Mouse (Mus musculus): ENCODE data around the gene Tesmin.

Tesmin gene

DNA sequence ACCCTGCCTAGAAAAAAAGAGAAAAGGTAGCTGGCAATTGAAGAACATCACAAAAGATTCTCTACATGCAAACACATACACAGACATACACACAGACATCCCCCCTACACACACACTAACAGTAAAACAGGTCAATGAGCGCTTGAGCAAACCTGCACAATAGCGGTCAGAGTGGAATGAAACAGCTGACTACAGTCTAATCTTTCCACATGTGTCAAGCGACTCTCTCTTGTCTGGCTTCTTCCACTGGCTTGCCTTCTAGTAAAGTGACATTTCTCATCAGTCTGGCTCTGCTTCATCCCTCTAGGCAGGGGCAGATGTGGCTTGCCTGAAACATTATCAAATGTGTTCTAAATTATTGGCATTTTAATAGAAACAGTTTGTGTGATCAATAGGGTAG is 5.6 kb downstream of the Tesmin start:
- DNase-seq, result no peak

GRCm38 (mm10) chr19:3400057-3400456 is 11.4 kb downstream of the Tesmin start:
- DNase-seq, result no peak

- DNase-seq, result no peak
These were observed 12.8 kb downstream of the Tesmin start for GRCm38 (mm10) chr19:3401504-3401903.

DNA sequence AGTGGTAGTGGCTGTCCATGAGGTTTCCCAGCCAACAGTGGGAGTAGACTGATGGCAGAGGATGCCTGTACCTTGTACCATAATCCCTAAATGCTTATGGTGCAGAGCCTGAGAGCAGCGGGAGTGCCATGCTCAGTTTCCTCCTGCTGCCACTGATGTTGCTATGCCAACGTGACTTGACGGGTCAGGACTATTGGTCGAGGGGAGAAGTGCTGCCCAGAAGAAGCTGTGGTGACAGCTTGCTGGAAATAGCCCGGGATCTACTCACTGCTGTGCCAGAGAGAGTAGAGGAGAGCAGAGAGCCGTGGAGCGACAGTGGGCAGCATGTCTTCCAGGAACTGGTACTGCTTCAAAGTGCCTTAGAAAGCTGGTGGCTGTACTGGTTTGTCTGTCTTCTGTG is 13.3 kb downstream of the Tesmin start:
- DNase-seq, result no peak

DNA sequence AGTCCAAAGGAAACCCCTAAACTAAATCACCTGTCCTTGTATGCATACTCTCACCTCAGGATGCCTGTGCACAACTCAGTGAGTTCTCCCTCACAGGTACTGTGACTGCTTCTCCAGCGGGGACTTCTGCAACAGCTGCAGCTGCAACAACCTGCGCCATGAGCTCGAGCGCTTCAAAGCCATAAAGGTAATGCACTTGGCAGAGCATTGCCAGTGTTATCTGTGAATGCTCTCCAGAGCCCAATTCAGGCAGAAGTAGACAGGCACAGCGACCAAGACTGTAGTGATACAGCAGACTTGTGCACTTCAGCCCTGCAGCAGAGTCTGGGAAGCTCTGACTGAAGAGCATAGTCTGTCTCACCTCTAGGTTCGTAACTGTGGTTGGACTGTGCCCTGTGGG is 13.7 kb downstream of the Tesmin start:
- DNase-seq, result no peak

- no peak for DNase-seq
These were observed 15.4 kb downstream of the Tesmin start for GRCm38 (mm10) chr19:3404030-3404429.

DNA sequence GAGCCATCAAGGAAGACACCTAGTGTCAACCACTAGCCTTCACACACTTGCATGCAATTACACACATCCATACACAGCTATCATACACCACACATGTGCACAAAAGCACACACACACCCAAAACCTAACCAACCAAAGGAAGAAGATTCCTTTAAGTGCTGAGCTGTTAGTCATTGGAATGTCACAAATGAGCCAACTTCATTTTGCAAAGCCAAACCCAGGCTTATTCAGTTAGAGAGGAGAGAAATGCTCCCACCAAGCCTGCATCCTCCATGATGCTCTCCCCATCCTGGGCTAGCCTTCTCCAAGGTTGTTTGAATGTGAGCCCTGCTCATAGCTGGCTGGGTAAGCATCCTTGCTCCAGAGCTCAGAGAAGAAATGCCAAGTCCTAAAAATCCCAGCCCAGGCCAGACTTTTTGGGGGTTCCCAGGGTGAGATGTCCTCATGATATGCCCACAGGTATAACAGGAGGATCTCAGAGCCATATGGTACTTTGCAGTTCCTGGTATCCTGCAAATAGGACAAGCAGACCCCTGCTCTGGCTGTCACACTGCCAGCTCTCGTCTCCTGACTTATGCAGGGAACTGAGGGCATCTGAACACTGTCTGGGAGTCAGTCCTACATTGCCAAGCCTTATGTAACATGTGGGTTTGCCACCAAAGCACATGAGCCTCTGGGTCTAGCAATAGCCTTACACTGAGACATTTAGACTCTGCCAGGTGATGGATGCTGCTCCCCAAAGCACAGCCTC is 17.0 kb downstream of the Tesmin start:
- DNase-seq, result no peak

DNA sequence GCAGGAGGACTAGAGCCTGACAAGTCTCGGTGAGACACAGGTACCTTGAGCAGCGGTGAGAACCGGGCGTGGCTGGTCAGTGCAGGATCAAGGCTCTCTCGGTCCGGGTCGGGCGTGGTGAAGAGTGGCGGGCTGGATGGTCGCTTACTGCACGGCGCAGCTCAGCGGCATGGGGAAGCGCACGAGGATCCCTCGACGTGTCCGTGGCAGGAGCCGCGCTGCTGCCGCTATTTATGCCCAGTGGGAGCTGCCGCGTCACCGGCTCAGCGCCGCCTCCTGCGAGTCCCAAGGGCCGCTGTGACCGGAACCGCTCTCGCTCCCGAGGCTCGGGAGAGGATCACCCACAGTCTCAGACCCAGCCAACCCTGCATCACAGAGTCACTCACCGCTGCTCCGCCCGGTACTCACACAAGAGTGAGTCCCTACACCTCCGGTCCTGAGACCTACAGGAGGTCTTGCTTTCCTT is 25.6 kb downstream of the Tesmin start, which contains the start of gene Gal:
Gene Gal (minus strand): TSS at position 277 of the 466 bp plus-strand sequence.
- DNase-seq, result no peak

DNA sequence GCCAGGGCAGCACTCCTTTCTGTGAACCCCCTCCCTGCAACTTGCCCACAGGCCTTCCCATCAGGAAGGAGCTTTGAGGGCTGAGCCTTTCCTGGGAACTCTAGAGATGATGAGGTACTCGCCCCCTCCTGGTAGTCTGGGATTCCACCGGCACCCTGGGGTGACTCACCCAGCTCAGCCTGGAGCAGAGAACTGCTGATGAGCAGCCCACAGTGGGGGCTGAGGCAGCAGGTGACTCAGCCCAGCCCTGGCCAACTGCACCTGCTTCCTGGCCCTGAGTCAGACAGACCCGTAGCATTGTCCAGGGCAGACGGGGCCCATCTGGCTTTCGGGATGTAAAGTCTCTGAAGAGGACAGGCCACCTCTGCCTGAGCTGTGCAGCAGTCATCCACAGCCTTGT is 30.6 kb downstream of the Tesmin start:
- DNase-seq, result no peak

DNA sequence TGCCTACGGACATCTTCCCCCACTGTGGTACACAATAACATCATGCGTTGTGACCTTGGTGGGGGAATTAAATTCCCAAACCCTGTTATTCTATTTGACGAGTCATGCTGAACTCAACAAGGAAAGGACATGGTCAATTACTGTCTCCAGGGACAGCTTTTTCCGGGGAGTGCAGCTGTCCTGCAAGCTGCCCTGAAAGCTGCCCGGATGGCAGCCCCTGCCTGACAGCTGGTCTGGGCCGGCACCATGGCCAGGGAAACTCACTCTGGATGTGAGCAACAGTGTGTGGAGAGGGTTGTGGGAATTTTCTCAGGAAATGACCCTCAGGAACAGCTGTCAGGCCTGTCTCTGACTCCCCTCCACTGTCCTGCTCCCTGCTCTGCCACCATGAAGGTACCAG is 33.8 kb downstream of the Tesmin start:
- no peak for DNase-seq

- DNase-seq, result no peak
These were observed 34.3 kb downstream of the Tesmin start for GRCm38 (mm10) chr19:3422981-3423380.

GRCm38 (mm10) chr19:3424214-3424613 is 35.6 kb downstream of the Tesmin start:
- no peak for DNase-seq

DNA sequence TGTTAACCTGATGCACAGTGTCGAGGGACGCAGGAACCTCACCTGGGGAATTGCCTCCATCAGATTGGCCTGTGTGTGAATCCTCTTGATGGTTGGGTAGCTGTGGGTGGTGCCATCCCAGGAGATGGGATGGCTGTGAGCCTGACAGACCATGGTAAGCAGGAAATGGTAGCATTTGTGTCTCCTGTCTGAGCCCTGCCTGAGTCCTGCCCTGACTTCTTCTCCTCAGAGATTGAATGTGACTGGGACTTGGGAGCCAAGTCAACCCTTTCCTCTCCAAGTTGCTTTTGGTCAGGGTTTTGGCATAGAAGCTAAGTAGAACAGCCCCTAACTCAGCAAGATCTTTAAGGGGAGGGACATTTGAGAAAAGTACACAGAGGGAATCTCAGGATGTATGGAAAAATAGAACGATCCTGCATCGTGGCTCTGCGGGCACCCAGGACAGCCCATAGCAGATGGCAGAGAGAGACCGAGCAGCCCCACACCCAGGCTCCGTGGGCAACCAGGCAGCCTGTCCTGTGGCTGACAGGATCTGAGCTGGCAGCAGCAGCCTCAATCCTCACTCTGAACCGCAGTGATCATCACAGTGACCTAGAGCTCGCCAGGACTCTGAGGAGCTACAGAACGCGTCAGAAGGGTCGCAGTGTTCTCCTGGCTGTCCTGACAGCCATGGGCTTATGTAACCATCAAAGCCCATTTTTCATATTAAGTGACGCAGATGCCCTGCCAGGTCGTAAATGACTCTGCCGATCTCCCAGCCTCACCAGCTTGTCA is 39.6 kb downstream of the Tesmin start:
- DNase-seq, result no peak

DNA sequence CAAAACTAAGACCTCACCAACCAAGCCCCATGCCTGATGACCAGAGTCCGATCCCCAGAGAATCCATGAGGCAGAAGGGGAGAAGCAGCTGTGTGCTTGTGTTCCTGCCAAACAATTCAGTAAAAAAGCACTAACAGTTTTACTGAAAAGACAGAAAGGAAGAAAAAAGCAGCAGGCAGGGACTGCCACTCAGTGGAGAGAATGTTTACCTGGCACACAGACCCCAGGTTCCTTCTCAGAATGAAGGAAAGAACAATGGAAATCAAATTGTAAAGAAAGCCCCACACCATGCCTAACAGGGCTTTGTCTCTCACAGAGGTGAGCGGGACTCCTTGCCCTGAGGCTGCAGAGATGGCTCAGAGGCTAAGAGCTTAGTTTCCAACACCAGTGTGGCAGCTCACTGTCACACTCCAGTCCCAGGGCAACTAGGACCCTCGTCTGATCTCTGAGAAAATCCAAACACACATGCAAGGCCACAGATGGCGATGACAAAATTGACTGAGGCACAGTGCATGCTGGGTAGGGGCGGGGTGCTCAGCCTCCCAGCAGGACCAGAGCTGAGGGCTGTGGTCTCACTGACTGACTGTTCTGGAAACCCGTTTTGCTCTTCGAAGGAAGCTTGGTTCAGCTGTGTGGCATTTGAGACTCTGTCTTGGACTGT is 40.6 kb downstream of the Tesmin start:
- DNase-seq, result no peak

- no peak for DNase-seq
These were observed 42.4 kb downstream of the Tesmin start for GRCm38 (mm10) chr19:3431066-3431465.

GRCm38 (mm10) chr19:3431969-3432368 is 43.3 kb downstream of the Tesmin start:
- DNase-seq, result no peak

DNA sequence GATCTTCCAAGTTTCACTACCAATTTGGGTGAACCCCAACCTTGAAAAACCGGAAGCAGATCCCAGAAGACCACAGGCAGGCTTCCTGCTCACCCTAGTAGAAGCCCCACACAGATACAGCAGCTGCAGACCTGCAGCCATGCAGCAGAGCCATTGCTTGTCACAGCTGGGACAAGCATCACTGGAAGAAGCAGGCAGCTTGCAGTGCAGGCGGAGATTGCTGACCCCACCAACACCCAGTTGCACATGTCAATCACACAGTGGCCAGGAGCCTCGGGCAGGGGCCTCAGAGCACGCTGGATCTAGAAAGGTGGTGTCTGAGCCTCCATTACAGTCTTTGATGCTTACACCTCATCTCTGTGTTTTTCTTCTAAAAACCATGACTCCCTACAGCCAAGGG is 45.5 kb downstream of the Tesmin start:
- no peak for DNase-seq

- no peak for DNase-seq
These were observed 46.0 kb downstream of the Tesmin start for GRCm38 (mm10) chr19:3434641-3435040.

DNA sequence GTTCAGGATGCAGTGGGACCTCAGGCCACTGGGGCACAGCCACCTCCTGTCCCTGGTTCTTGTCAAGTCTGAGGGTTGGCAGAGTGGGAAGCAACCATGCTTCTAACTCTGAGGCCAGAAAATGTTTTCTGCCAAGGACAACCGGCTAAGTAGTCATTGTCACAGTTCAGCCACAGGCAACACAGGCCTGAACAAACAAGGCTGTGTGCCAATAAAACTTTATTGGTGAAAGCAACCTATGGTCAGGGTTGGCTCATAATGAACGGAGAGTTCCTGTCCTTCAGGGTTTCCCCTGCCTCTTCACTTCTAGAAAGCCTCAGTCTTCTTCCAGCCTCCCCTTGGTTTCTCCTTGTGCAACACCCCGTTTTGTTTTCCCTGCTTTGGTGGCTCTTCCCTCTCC is 47.2 kb downstream of the Tesmin start:
- no peak for DNase-seq

- DNase-seq, result no peak
These were observed 48.2 kb downstream of the Tesmin start for GRCm38 (mm10) chr19:3436840-3437239.

GRCm38 (mm10) chr19:3437980-3438379 is 49.3 kb downstream of the Tesmin start:
- no peak for DNase-seq

DNA sequence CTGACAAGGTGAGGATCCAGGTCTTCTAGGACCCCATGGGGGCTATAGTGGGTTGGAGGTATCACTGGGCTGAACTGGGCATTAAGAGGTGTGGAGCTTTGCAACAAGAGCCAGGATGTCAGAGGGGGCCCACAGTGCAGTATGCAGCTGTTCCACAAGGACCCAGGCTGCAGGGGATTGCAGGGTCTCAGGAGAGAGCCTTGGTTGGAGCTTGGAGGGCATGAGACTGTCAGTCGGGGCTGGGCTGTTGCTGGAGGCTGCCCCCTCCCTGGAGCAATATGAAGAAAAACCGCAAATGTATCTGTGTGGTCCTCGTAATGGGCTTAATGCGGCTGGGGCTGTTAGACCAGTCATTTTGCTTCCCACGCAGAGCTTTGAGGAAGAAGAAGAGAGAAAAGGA is 52.0 kb downstream of the Tesmin start:
- DNase-seq, result no peak

- DNase-seq, result no peak
These were observed 52.4 kb downstream of the Tesmin start for GRCm38 (mm10) chr19:3441092-3441491.

DNA sequence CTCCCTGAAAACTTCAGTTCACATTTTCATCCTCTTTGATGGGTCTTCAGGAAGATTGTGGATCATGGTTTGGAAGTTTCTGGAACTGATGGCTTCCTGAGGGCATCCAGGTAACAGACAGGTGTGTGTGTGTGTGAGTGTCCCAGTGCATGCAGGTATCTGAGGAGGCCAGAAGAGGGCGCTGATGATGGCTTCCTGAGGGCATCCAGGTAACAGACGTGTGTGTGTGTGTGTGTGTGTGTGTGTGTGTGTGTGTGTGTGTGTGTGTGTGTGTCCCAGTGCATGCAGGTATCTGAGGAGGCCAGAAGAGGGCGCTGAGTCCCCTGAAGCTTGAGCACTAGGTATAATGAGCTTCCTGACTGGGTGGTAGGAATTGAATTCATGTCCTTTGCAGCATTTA is 58.7 kb downstream of the Tesmin start:
- DNase-seq, result no peak

Data from cerebellum, adult 11 months (tissue).